Mouse (Mus musculus): ENCODE data around the gene Lin7b. TPM values are rescaled to one million over a fixed set of nuclear protein-coding genes. Genes with fewer than 3 reads are reported as not detected.

Gene Lin7b
- polyA plus RNA-seq, 1 experiment from 2014 or later, result 7.9 TPM

DNA sequence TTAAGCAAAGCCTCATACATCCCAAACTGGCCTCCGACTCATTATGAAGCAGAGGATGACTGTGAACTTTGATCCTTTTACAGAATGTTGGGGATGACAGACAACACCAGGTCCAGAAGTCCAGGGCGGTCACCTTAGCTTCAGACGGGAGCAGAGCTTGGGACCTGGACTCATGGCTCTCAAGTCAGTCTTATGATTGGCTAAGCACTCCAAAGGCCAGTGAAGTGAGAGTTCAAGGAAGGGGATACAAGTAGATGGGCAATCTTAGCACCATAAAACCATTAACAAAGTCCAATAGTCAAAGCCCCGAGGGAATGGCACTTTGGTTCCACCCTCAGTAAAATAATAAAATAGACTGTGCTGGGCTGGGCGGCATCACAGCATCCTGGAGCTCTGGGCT lies 47.3 kb downstream of the Lin7b start:
- Histone ChIP-seq H3K27ac (no peak overlapping the region), H3K4me3 (replicated peaks) (no peak overlapping the region), H3K9me3 (peaks cover 4% of the 10 kb centered on the region; the same call in 1 of the 2 replicates), H3K4me2 (replicated peaks) (no peak overlapping the region), H3K4me1 (replicated peaks) (no peaks in the 10 kb centered on the region), H3K27me3 (no peaks in the 10 kb centered on the region), H3K9ac (replicated peaks) (no peak overlapping the region), H3K36me3 (0 out of 2 replicates have a peak, but pooled peaks cover 3% of the 10 kb centered on the region)
- WGBS, result 92% methylated on average over 5 of the region's 5 CpGs
- no peak for ATAC-seq

DNA sequence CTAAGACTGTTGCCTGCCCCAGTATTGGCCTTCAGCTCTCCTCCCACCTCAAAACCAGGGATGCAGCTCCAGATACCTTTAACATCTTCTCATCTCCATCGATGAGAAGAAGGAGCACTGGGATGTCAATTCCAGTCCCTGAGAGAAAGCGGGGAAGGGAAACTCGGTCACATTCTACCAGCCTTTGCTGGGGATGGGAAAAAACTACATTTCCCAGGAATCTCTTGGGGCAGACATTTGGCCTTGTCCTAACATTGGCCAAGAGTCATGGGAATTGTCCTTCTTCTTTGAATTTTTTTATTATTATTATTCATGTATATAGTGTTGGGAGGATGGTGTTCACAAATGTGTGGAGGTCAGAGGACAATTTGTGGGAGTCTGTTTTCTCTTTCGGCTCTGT lies 48.1 kb downstream of the Lin7b start:
- H3K27me3 ChIP-seq, result no peaks in the 10 kb centered on the region
- ATAC-seq, result no peak
- H3K36me3 ChIP-seq, result 0 out of 2 replicates have a peak, but pooled peaks cover 3% of the 10 kb centered on the region
- peaks cover 4% of the 10 kb centered on the region; the same call in 1 of the 2 replicates for H3K9me3 ChIP-seq
- no peak overlapping the region for H3K4me2 ChIP-seq (replicated peaks)
- H3K9ac ChIP-seq (replicated peaks), result no peak overlapping the region
- no peak overlapping the region for H3K4me3 ChIP-seq (replicated peaks)
- no peaks in the 10 kb centered on the region for H3K4me1 ChIP-seq (replicated peaks)
- WGBS, result 88% methylated on average over 4 of the region's 4 CpGs
- H3K27ac ChIP-seq, result no peak overlapping the region

Other genes starting within 250 kb of the Lin7b start
- 1,074 TPM in 2 replicates for gene Rps11, start 246.1 kb downstream of the Lin7b start, polyA plus RNA-seq (2015; fragmentation: Nextera tagmentation; extraction: Ambion mirVana)
- gene Rpl13a, start 241.8 kb downstream of the Lin7b start, polyA plus RNA-seq (2015; fragmentation: Nextera tagmentation; extraction: Ambion mirVana), result 838 and 877 TPM in 2 replicates
- 0.24 TPM in 1 of 2 replicates, not detected in the other for gene Gm45713, start 234.4 kb downstream of the Lin7b start, polyA plus RNA-seq (2015; fragmentation: Nextera tagmentation; extraction: Ambion mirVana)
- gene Flt3l, start 234.2 kb downstream of the Lin7b start, polyA plus RNA-seq (2015; fragmentation: Nextera tagmentation; extraction: Ambion mirVana), result 0.82 and 1.3 TPM in 2 replicates
- gene Pih1d1, start 216.3 kb downstream of the Lin7b start, polyA plus RNA-seq (2015; fragmentation: Nextera tagmentation; extraction: Ambion mirVana), result 93.0 and 96.0 TPM in 2 replicates
- 24.7 and 27.2 TPM in 2 replicates for gene Aldh16a1, start 216.0 kb downstream of the Lin7b start, polyA plus RNA-seq (2015; fragmentation: Nextera tagmentation; extraction: Ambion mirVana)
- 0.34 and 1.8 TPM in 2 replicates for gene Slc17a7, start 206.6 kb downstream of the Lin7b start, polyA plus RNA-seq (2015; fragmentation: Nextera tagmentation; extraction: Ambion mirVana)
- not detected in 2 replicates for gene Gfy, start 191.0 kb downstream of the Lin7b start, polyA plus RNA-seq (2015; fragmentation: Nextera tagmentation; extraction: Ambion mirVana)
- 1.8 and 2.1 TPM in 2 replicates for gene Pth2, start 189.6 kb downstream of the Lin7b start, polyA plus RNA-seq (2015; fragmentation: Nextera tagmentation; extraction: Ambion mirVana)
- 0.59 and 0.97 TPM in 2 replicates for gene Ccdc155, start 165.7 kb downstream of the Lin7b start, polyA plus RNA-seq (2015; fragmentation: Nextera tagmentation; extraction: Ambion mirVana)
- 1.5 and 1.6 TPM in 2 replicates for gene Dkkl1, start 158.4 kb downstream of the Lin7b start, polyA plus RNA-seq (2015; fragmentation: Nextera tagmentation; extraction: Ambion mirVana)
- 112 and 124 TPM in 2 replicates for gene Tead2, start 154.8 kb downstream of the Lin7b start, polyA plus RNA-seq (2015; fragmentation: Nextera tagmentation; extraction: Ambion mirVana)
- 0.84 and 1.5 TPM in 2 replicates for gene Cd37, start 131.5 kb downstream of the Lin7b start, polyA plus RNA-seq (2015; fragmentation: Nextera tagmentation; extraction: Ambion mirVana)
- gene Slc6a16, start 129.5 kb downstream of the Lin7b start, polyA plus RNA-seq (2015; fragmentation: Nextera tagmentation; extraction: Ambion mirVana), result 0.24 and 0.28 TPM in 2 replicates
- not detected in 2 replicates for gene Slc6a21, start 93.1 kb downstream of the Lin7b start, polyA plus RNA-seq (2015; fragmentation: Nextera tagmentation; extraction: Ambion mirVana)
- gene Trpm4, start 36.8 kb downstream of the Lin7b start, polyA plus RNA-seq (2015; fragmentation: Nextera tagmentation; extraction: Ambion mirVana), result 7.3 and 10.8 TPM in 2 replicates
- gene Hrc, start 35.3 kb downstream of the Lin7b start, polyA plus RNA-seq (2015; fragmentation: Nextera tagmentation; extraction: Ambion mirVana), result 0.10 and 0.26 TPM in 2 replicates
- 17.2 and 19.8 TPM in 2 replicates for gene Ppfia3, start 3.6 kb downstream of the Lin7b start, polyA plus RNA-seq (2015; fragmentation: Nextera tagmentation; extraction: Ambion mirVana)
- 223 and 238 TPM in 2 replicates for gene Snrnp70, start 25.2 kb upstream of the Lin7b start, polyA plus RNA-seq (2015; fragmentation: Nextera tagmentation; extraction: Ambion mirVana)
- not detected in 2 replicates for gene Kcna7, start 35.1 kb upstream of the Lin7b start, polyA plus RNA-seq (2015; fragmentation: Nextera tagmentation; extraction: Ambion mirVana)
- not detected in 2 replicates for gene Ntf5, start 43.1 kb upstream of the Lin7b start, polyA plus RNA-seq (2015; fragmentation: Nextera tagmentation; extraction: Ambion mirVana)
- gene Lhb, start 50.2 kb upstream of the Lin7b start, polyA plus RNA-seq (2015; fragmentation: Nextera tagmentation; extraction: Ambion mirVana), result 0.50 TPM in 1 of 2 replicates, not detected in the other
- gene Gys1, start 64.3 kb upstream of the Lin7b start, polyA plus RNA-seq (2015; fragmentation: Nextera tagmentation; extraction: Ambion mirVana), result 20.6 and 23.4 TPM in 2 replicates
- gene Ruvbl2, start 67.5 kb upstream of the Lin7b start, polyA plus RNA-seq (2015; fragmentation: Nextera tagmentation; extraction: Ambion mirVana), result 121 and 123 TPM in 2 replicates
- gene Ftl1, start 89.3 kb upstream of the Lin7b start, polyA plus RNA-seq (2015; fragmentation: Nextera tagmentation; extraction: Ambion mirVana), result 6,845 and 7,096 TPM in 2 replicates
- 259 and 265 TPM in 2 replicates for gene Bax, start 96.3 kb upstream of the Lin7b start, polyA plus RNA-seq (2015; fragmentation: Nextera tagmentation; extraction: Ambion mirVana)
- gene Tulp2, start 111.3 kb upstream of the Lin7b start, polyA plus RNA-seq (2015; fragmentation: Nextera tagmentation; extraction: Ambion mirVana), result 0.22 TPM in 1 of 2 replicates, not detected in the other
- gene Gm45808, start 116.2 kb upstream of the Lin7b start, polyA plus RNA-seq (2015; fragmentation: Nextera tagmentation; extraction: Ambion mirVana), result not detected in 2 replicates
- 3.3 and 3.6 TPM in 2 replicates for gene Dhdh, start 118.2 kb upstream of the Lin7b start, polyA plus RNA-seq (2015; fragmentation: Nextera tagmentation; extraction: Ambion mirVana)
- gene Nucb1, start 139.8 kb upstream of the Lin7b start, polyA plus RNA-seq (2015; fragmentation: Nextera tagmentation; extraction: Ambion mirVana), result 86.7 and 101 TPM in 2 replicates
- 11.7 and 11.9 TPM in 2 replicates for gene Ppp1r15a, start 155.7 kb upstream of the Lin7b start, polyA plus RNA-seq (2015; fragmentation: Nextera tagmentation; extraction: Ambion mirVana)
- 0.23 and 0.46 TPM in 2 replicates for gene Plekha4, start 155.7 kb upstream of the Lin7b start, polyA plus RNA-seq (2015; fragmentation: Nextera tagmentation; extraction: Ambion mirVana)
- 0.13 and 0.21 TPM in 2 replicates for gene Hsd17b14, start 184.3 kb upstream of the Lin7b start, polyA plus RNA-seq (2015; fragmentation: Nextera tagmentation; extraction: Ambion mirVana)
- gene Bcat2, start 199.6 kb upstream of the Lin7b start, polyA plus RNA-seq (2015; fragmentation: Nextera tagmentation; extraction: Ambion mirVana), result 20.7 and 24.5 TPM in 2 replicates
- 0.17 TPM in 1 of 2 replicates, not detected in the other for gene Fgf21, start 244.9 kb upstream of the Lin7b start, polyA plus RNA-seq (2015; fragmentation: Nextera tagmentation; extraction: Ambion mirVana)
- not detected in 2 replicates for gene Fut1, start 246.7 kb upstream of the Lin7b start, polyA plus RNA-seq (2015; fragmentation: Nextera tagmentation; extraction: Ambion mirVana)